Mouse (Mus musculus) thymus, postnatal 36 days (tissue): ENCODE data around the gene Zfp276.
"Not testable (repeated sequence)": the region's sequence is repeated elsewhere in the genome, so short reads cannot be mapped to it uniquely, and the experiment has no call there.

Experiments used
- DNase-seq, 2 experiments: peaks; one replicate each; pipeline ENCODE4 v3.0.0; 2022; ENCODE audit warnings: mixed read lengths in 2 of 2

Zfp276 gene

GRCm38 (mm10) chr8:123254099-123254885 lies at the start of gene Zfp276, which contains the start of gene Vps9d1:
Zfp276 (plus strand) TSS chr8:123254195.
Vps9d1 (minus strand) TSS chr8:123254348.
- DNase-seq, result peak; percentile 85 to 87

- no peak for DNase-seq
Measured at GRCm38 (mm10) chr8:123211876-123212275, 42.1 kb upstream of the Zfp276 start.

GRCm38 (mm10) chr8:123212321-123213117 lies 41.5 kb upstream of the Zfp276 start, which contains the start of the genes Chmp1a and Spata33:
Chmp1a (minus strand) TSS chr8:123212763.
Spata33 (plus strand) TSS chr8:123212832.
- DNase-seq, result peak; percentile 85 to 86

- no peak for DNase-seq
Measured at GRCm38 (mm10) chr8:123213118-123213772, 40.8 kb upstream of the Zfp276 start.

- DNase-seq, result no peak
Measured at GRCm38 (mm10) chr8:123215430-123215829, 38.6 kb upstream of the Zfp276 start.

- DNase-seq, result no peak
Measured at GRCm38 (mm10) chr8:123220917-123221316, 33.1 kb upstream of the Zfp276 start.

- DNase-seq, result peak; percentile 87 to 89
Measured at GRCm38 (mm10) chr8:123224278-123225266, 29.4 kb upstream of the Zfp276 start, which contains the start of gene Cdk10. Cdk10 (plus strand) TSS chr8:123224842.

- DNase-seq, result no peak
Measured at GRCm38 (mm10) chr8:123228416-123228815, 25.6 kb upstream of the Zfp276 start.

GRCm38 (mm10) chr8:123230326-123230725 lies 23.7 kb upstream of the Zfp276 start:
- DNase-seq, result not testable (repeated sequence)

GRCm38 (mm10) chr8:123231742-123232141 lies 22.3 kb upstream of the Zfp276 start:
- DNase-seq, result no peak

GRCm38 (mm10) chr8:123232553-123232952 lies 21.4 kb upstream of the Zfp276 start:
- no peak for DNase-seq

GRCm38 (mm10) chr8:123233300-123233699 lies 20.7 kb upstream of the Zfp276 start:
- DNase-seq, result no peak

- DNase-seq, result no peak
Measured at GRCm38 (mm10) chr8:123233760-123234159, 20.2 kb upstream of the Zfp276 start.

GRCm38 (mm10) chr8:123234918-123235519 lies 19.0 kb upstream of the Zfp276 start:
- peak in 1 of 2 experiments; percentile 29 for DNase-seq

GRCm38 (mm10) chr8:123235520-123236497 lies 18.2 kb upstream of the Zfp276 start, which contains the start of gene Spata2l:
Spata2l (minus strand) TSS chr8:123236233.
- DNase-seq, result peak; percentile 96

GRCm38 (mm10) chr8:123239398-123239797 lies 14.6 kb upstream of the Zfp276 start:
- DNase-seq, result no peak

- no peak for DNase-seq
Measured at GRCm38 (mm10) chr8:123242107-123242923, 11.7 kb upstream of the Zfp276 start.

GRCm38 (mm10) chr8:123243053-123243452 lies 10.9 kb upstream of the Zfp276 start:
- no peak for DNase-seq

GRCm38 (mm10) chr8:123244382-123244781 lies 9.6 kb upstream of the Zfp276 start:
- no peak for DNase-seq
